Mouse (Mus musculus) c-Kit-negative CD71-positive TER-119-positive erythroid progenitor cells, embryonic 14.5 days (primary cell): ENCODE data around the gene Chrm4.

Experiments
- DNase-seq: peaks from one replicate; pipeline ENCODE4 v3.0.0-alpha.2; 2013; ENCODE audit warnings: low read depth, low spot score

Chrm4 gene

DNA sequence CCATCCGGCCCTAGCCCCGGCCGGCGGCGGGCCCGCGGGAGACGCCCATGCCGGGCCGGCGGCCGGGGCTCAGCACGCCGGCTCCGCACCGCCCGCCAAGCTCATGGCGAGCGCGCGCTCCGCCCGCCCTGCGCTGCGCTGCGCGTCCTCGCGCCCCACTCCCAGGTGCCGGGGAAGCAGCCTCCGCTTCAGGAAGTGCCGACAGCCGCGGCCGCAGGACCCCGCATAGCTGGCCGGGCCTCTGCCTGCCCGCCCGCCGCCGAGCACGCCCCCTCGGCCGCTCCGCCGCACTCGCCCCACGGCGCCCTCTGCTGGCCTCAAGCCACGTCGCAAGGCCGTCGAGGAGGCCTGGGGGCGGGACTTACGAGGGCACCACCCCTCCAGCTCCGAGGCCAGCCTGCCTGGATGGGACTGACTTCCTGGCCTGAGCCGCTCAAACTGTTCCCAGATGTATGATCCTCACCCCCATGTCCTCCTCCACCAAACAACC, 36.4 kb downstream of the Chrm4 start:
- peak; percentile 75 for DNase-seq

DNA sequence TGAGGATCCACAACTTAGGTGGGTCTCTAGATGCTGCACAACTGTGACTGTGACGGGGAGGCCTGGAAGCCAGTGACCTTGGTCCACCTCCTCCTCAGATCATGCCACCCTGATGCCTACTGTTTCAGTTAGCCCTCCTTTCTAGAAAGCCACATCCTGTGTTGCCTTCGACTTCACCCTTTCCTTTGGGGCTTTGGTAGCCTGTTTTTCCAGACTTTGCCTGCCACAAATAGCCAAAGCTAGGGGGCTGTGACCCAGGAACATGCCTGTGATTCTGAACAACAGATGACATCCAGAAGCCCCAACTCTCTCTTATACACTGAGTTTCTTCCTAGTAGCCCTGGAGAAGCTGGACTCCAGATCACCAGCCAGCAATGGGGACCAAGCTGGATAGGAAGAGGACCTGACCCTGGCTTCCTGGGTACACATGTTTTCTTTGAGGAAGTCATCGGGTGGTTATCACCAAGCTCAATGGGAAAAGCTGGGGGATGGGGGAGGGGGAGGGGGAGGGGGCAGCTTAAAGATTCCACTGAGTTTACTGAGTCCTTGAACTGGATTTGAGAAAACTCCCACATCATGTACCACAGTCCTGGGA, 37.7 kb downstream of the Chrm4 start:
- DNase-seq, result no peak

DNA sequence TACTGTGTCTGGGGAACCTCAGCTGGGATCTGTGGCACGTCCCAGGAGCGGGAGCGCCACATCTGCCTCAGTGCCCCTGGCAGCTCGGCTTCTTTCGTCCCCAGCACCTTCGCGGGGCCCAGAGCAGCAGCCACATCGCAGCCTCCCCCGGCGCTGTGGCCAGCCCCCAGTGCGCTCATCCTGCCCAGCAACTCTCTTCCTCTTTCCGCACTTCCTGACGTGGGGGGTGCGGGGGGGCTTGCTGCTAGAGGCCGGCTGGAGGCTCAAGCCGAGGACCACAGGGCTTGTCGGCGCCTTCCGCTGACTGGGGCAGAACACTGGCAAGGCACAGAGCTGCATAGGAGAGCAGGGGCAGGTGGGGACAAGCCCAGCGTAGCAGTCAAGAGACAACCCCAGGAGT, 38.4 kb downstream of the Chrm4 start:
- DNase-seq, result no peak

DNA sequence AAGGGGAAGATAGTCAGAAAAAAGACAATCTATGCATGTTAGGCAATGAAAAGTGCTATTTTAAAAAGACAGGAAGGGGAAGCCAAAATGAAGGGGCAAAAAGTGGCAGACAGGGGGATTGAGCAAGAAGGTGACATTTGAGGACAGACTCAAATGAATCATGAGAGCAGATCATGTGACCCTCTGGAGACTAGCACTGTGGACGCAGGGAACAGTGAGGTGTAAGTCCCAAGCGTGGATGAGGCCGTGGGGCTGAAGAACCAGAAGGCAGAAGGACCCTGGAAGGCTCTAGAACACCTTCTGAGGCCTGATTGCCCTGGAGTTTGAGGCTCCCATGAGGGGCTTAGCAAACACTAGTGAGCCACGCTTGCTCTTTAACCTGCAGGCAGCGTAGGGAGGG, 39.3 kb downstream of the Chrm4 start:
- DNase-seq, result no peak

DNA sequence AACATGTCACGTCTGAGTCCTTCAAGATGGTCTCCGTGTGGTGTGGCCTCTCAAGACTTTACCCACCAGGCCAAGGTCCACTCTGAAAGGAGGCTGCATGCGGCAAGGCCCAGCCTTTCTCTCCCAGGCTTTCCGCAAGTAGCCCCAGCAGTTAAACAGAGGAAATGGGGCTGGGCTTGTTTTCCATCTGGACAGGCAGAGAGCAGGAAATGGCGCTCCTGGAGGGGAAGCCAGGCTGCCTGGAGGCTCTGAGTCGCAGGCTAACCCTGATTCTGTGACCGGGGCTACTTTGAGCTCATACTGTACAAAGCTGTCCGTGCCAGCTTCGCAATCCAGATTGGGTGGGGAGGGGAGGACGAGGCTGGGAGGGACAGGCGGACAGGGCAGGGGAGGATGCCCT, 40.9 kb downstream of the Chrm4 start:
- DNase-seq, result no peak

DNA sequence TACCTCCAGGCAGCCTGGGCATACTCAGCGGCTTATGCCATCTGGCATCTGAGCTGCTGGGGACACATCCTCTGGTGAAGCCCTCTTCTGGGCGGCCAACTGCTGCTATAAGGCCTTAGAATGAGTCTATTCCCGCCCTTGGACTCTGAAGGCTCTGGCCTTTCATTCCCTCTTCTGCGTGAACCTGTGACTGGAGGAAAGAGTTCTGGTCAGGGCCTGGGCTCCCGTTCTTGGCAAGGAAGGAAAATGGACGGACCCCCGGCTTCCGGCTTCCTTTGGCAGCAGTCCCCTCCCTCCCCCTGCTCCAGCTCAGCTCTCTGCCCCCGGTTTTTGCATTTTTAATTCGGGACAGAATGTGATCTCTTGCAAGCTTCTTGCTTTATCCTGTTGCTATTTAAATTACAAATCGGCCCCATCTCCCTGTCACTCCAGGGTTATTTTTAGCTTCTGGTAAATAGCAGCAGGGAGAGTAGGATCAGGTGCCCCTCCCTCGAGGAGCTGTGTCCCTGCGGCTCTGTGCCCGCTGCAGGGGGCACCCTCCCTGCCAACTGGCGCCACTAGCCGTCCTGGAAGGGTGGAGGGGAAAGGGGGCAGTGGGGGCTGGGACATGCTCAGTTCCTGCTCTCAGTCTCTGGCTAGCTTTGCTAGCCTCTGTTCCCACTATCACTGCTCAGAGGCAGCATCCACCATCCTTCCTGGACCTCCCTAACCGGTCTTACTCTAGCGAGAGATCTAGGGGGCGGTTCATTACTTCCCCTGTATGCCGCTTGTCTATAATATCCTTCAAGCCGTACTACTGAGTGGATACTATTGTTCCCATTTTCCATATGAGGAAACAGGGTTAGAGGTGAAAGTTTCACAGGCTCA, 44.4 kb downstream of the Chrm4 start:
- no peak for DNase-seq

DNA sequence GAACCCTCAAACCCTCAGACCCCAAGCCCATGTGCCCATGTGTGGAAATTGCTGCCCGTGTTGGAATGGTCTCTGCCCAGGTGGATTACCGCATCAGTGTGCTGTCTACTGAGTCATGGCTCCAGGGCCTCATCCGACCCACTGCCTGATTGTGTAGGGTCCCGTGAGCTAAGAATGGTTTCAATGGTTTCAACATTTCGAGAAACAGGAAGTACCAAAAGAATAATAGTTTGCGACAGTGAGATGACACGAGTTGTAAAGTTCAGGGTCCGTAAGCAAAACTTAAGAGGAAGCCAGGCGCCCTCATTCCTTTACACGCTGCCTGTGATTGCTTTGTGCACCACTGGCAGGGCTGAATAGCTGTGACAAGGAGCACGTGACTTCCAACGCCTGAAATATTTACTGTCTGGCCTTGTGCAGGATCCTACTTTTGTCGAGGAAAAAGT, 45.1 kb downstream of the Chrm4 start:
- no peak for DNase-seq

DNA sequence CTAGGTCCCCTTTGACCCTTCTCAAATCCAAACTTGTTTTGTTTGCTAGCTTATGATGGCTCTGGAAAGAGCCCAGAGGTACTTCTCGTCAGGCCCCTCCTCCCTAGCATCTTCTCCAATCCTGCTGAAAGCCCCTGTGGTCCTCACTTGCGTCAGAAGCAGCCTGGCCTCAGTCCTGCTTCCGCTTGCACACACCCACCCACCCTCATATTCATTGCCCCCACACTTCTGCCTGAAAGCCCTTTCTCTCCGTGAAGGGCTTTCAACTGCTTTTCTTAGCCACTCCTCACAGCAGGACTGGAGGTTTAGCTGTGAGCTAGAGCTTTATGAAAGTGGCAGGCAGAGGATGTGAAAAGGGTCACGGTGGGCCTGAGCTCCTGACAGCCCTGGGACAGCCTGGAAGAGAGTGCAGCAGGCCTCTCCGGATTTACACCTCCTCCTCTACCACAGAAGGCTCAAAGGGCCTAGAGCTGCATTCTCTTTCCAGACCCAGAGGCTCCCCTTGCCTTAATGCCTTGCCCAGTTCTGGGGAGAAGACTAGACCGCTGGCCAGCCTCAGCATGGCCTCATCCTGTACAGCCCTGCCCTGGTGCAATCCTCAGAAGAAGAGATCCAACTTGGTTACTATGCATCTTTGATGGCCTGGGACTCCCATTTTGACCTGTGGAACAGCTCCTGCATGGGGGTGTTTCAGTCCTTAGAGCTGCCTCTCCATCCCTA, 46.5 kb downstream of the Chrm4 start:
- no peak for DNase-seq

DNA sequence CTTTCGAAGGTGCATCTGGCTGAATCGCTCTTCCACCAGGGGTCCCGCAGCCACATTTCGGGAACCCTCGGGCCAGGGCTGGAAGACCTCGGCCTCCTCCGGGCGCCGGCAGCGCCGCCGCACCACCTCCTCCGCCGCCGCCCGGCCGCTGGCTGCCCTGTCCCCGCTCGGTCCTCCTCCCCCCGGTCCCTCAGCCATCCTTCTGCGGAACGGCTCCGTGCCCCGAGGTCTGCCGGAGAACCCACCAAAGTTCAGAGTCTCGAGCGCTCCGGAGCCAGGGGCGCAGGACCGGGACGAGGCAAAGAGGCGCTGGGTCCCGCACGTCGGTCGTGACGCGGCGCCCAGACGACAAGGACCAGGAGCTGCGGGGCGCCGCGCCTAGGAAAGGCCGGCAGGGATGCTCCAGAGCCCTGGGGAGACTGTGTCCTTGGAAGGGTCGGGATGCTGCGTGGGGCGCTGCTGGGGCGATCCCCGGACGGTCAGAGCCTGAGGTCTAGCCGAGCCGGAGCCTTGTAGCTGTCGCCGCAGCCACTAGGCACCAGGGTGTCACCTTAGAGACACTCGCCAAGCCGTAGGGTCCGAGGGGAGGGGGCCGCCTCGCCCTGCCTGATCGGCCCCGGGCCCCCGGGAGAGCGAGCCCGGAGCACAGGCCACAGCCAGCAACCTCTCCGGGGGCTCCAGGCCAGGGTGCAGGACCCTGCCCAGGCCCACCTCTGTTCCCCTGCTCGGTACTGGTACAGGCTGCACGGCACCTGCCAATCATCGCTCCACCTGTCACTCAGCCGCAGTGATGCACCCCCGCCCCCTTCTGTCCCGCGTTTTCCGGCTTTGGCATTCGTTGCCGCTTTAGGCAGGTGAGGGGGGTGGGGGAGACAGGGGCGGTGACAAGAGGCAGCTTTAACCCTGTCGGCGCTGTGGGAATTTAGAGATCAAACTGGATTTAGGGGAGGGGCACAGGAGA, 48.8 kb downstream of the Chrm4 start, which contains the start of gene Dgkz:
TSS of gene Dgkz (minus strand) at position 284 of the 961 bp plus-strand sequence.
- no peak for DNase-seq

DNA sequence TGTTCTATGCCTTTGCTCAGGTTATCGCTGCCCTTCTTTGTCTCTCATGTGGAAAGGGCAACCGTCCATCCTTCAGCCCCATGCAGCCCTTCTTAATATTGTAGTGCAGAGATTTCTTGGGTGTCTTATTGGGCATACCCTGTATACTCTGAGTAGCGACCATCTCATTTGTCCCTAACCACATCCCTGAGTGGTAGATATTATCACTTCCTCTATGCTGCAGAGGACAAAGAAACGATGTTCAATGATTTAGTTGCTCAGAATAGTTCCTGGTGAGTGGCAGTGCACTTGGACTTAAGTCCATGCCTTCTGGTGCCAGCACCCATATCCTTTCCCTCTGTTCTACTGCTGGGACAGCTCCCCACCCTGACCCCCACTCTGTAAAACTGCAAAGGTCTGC, 50.9 kb downstream of the Chrm4 start:
- no peak for DNase-seq
